Mouse (Mus musculus) spleen, adult 2 months (tissue): ENCODE results near the gene Cetn3.

Experiments used
- CTCF ChIP-seq: fragments of 200-500 bp; IDR thresholded peaks from 2 replicates; pipeline ENCODE4 v1.5.1; 2011; ENCODE audit warnings: mild to moderate bottlenecking, inconsistent platforms; ENCODE audit not compliant: insufficient read depth, insufficient read length, insufficient replicate concordance; ENCODE audit errors: extremely low read depth
- POLR2A ChIP-seq: fragments of 200-500 bp; IDR thresholded peaks from 2 replicates; pipeline ENCODE4 v1.6.1; 2011; ENCODE audit warnings: low read depth, low read length, inconsistent platforms

- TF ChIP-seq CTCF (peak; percentile 10; the same call in 1 of the 2 replicates), POLR2A (no peak)
Observed at GRCm38 (mm10) chr13:81761566-81762186, 21.2 kb upstream of the Cetn3 start.
